Mouse (Mus musculus) right cerebral cortex, postnatal 4 days (tissue): ENCODE results near the gene Mpp6.

ENCODE experiments used
- DNase-seq: peaks from one replicate; pipeline ENCODE4 v3.0.0-alpha.2; 2022

Mpp6 gene

DNA sequence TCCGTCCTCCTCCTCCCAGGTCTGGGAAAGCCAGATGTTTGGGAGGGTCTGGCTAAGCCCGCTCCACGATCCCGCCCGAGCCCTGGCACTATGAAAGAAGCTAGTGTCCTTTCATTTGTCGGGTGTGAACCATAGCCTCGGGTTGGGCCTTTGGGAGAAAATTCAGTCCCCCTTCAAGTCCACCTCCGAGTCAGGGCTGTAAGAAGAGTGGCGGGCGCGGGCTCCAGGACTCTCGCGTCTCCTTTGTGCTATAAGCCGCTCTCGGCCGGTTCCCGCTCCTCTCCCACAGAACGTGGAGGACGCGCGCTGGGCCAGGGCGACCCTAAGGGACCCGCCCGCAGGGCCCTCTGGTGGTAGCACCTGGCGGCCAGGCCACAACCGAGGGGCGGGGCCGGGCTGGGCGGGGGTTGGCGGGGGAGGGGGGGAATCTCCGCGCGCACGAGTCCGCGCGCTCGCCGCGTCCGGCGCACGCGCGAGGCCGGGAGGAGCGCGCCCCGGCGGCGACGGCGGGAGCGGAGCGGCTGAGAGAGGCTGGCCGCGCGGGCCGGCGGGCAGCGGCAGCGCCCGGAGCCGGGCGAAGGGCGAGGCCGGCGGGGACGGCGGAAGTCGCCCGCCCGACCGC lies at the start of gene Mpp6:
Mpp6 (plus strand) TSS at position 485 of the 622 bp plus-strand sequence.
- DNase-seq, result peak; percentile 85

DNA sequence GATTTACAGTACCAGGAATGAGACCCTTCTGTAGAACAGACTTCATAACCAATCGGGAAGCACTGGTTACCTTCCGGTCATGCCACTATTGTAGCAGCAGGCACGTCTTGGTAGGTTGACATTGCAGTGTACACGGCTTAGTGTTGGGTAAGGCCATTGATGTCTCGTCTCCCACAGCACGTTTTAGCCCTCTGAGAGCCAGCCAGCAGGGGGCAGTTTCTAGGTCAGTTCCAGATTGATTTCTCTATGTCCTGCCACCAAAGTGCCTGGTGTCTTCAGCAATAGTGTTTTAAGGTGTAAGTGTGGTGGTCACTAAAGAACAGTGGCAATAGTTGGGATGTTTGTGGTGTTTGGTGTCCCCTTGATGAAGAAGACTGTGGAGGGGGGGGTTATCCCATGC lies 43.9 kb upstream of the Mpp6 start:
- DNase-seq, result no peak

DNA sequence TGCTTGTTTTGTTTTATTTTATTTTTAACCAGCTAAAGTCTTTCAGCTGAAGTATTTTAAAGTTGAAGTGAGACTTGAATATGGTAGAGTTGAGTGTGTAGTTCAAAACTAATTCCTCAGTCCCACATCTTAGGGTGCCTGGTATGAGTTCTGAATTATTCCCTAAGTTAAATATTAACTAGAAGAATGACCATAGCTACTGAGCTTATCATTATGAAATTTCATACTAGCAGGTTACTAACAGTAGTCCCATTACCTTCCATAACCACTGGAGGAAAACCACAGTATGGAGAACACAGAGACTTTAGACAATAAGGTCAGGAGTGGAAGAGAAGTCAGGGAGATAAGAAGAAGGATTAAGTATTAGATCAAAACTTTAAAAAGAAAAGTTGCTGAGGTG lies 41.6 kb upstream of the Mpp6 start:
- DNase-seq, result no peak

DNA sequence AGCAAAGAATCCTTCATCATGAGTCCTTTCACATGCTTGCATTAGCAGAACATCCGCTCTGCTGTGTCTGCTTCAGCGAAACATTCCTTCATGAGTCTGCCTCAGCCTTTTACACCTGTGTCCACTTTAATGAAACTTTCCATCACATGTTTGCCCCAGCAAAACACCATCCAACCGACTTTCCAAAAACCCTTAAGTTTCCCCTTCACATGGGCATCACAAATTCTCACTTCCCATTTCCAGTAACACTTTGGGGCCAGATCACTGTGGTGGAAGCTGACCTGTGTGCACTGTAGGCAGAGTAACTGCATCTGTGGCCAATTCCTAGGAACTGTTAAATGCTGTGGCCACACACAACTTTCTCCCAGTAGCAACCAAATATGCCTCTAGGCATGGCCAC lies 34.8 kb upstream of the Mpp6 start:
- no peak for DNase-seq

DNA sequence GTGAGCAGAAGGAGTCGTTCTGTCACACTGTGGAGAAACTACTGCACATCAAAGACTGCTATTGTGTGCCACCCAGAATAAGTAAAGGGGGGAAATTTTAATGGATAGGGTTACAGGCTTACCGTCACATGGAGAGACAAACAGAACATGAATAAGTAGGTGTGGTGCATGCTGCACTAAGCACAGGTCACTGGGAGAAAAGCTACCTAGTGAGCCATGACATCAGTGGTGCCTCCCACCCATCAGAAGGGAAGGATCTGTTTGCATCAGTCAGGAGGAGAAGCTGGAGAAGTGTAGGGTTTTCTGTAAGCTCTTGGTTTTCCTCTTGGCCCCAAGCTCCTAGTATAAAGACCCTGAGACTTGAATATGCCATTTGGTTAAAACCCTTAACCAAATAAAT lies 33.6 kb upstream of the Mpp6 start:
- DNase-seq, result no peak

DNA sequence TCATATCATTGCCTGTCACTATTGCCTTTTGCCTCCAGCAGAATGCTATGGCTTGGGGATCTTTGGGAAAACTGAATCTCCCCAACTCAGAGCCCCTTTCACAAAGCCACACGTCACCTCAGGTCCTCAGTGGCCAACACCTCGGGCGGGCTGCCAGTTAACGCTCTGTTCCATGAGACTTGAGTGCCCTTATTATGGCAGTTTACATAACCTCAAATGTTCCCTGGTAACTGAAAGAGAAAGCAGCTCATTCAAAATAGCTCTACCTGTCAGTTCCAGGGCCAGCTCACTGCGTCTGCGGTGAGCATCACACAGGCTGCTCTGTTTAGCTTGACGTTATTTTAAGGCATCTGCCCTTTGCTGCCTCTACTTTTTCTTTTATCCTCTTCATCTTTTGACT lies 29.6 kb upstream of the Mpp6 start:
- DNase-seq, result peak; percentile 8

DNA sequence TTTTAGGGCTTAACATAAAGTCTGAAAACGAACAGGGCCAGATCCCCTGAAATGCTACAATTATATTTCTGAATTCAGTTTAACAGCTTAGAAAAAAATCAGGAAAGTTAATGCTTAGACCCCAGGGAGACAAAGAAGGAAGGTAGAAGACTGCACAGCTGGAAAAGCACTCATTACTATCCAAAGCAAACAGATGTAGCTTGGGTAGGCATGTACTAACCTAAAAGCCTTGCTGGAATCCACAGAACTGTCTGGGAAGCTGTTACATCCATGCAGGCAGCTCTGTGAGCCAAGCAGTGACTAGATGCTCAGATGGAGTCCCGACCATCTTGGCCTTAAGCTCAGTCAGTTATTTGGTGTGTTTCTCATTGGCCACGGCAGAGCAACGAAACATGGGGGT lies 24.8 kb upstream of the Mpp6 start:
- DNase-seq, result no peak

DNA sequence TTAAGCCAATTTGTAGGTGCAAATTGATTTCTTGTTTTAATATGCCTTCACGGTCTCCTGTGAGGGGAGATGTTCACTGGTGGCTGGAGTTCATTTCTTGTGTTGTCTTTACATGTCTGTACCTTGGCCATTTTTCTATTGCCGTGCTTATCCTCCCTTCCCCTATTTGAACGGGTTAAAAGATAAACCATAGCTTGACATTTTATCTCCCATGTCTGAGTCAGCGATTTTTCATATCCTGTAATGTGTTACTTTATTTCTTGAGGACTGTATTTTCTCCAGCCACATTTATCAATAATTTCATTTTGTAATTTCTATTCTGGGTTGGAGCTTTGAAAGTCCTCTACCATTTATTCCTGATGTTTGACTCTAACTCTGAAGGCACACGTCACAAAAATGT lies 20.7 kb upstream of the Mpp6 start:
- DNase-seq, result no peak

DNA sequence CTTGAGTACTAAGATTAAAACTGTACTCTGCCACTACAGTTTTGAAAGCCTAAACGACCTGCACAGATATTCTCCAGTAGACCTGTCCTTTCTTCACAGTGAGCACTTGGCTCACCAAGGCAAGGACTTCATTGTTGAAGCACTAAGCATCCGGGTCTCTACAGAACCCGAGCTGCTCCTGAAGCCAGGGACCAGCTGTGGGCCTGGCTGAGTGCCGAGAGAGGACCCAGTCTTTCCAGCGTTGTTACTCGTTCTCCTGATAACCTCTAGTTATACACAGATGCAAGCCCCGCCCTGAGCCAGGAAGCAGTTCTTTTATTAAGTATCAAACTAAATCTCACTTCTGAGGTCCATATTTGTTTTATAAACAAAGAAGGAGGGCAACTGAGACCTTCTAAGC lies 19.8 kb upstream of the Mpp6 start:
- DNase-seq, result no peak

DNA sequence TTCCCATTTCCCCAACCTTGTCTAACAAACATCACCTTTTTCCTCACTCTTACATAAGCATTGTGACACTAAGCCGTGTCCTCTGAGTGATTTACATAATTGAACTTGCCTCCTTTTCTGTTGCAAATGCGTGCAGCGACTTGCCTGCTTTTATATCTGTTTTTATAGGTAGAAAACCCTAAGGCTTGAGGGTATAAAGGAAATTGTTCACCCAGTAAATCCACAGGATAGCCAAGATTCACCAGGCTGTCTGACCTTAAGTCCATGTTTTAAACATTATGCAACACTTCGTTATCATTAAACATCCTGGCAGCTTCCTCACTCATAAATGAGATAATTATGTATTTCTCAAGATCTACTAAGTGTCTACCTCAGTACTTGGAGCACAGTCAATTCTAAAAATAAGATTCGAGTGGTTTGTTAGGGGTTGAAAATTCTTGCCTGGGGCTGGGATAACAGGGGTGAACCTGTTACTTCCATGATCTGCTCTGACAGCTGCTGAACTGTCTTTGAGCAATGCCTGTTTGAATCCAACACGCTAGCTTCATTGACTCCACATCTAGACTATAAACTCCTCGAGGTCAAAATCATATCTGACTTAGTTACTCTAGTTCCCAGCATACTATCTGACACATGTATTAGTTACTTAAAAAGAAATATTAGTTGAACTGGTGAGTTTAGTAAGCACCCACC lies 18.4 kb upstream of the Mpp6 start:
- no peak for DNase-seq

DNA sequence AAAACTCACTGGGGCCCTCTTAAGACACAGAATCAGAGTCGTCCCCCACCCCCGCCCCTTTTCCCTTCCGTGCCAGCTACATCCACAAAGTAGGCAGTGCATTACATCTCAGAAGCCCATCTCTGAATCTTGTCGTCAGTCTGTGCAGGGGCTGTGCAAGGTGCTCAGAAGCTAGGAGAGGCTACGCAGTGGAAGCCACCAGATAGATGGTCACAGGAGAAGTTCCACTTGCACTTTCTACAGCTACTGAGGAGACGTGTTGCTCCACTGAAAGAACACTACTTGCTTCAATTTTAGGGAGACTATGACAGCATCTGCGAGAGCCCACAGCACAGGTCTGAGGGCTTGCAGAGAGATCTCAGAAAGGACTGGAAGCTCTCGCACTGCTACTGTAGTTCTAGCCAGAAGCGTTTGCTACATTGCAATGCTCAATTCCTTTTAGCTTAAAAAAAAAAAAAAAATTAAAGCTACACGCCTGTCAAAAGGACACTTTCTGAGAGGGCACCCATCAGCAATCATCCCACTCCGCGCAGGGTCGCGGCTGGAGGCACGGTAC lies 762 bp upstream of the Mpp6 start:
- peak; percentile 9 for DNase-seq

DNA sequence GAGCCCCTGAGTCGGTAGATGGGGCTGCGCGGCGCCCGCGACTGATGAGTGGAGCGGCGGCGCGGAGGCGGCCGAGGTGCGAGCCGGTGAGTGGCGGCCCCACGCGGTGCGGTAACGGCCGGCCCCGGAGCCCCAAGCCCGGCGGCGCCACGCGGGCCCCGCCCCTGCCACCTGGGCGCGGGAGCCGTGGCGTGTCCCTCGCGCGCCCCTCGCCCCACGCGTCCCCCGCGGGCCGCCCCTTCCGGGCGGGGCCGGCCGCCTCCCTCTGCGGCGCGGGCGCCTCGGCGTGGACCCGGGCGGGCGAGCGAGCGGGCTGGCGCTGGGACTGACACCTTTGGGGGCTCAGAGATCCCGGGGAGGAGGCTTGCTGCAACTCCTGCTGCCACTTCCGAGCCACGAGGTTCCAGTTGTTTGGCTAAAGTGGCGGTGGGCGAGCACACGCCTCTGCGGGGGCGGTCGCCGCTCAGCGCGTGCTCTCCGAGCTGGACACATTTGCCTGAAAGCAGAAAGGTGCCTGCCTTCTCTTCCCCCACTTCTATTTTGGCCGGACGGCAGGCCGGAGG lies 419 bp downstream of the Mpp6 start:
- peak; percentile 43 for DNase-seq

DNA sequence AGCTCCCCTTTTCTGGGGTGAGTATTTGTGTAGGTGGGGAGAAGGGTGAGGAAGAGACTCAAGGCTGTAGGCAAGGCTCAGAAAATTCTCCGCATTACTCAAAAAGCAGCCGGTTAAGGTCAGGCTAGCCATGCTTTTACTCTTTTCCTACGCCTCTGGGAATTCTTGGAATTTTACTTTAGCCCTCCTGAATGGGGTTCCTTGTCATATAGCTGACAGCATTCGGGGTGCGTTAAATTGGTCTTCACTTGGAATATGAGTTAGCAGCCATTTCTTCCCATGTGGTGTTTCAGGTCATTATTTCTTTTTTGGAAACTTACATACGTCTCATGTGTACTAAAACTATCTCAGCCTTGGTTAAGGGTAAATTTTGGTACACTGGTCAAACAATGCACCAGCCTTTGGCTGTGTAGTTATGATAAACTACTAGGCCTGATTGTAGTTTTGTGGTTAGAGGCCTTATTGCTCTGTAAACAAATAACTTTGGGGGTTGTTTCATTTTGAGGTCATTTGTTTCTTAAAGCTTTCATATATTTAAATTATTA lies 1.1 kb downstream of the Mpp6 start:
- no peak for DNase-seq

DNA sequence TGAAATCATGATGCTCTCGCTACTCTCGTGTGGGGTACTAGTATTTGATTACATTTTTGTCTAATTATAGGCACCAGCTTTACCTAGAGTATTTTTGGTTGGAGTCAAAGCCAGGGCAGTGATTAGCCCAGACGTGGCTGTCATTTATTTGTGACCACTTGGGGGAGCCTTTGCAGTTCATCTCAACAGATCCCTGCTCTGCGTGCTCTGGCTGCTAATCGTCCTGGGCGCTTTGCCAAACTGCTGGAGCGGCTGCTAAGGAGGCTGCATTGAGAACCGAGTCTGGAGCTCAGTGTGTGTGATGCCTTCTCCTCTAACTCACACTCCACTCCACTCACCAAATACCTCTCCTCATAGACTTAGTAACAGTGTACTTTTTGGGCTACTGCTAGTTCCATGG lies 2.7 kb downstream of the Mpp6 start:
- DNase-seq, result peak; percentile 98

DNA sequence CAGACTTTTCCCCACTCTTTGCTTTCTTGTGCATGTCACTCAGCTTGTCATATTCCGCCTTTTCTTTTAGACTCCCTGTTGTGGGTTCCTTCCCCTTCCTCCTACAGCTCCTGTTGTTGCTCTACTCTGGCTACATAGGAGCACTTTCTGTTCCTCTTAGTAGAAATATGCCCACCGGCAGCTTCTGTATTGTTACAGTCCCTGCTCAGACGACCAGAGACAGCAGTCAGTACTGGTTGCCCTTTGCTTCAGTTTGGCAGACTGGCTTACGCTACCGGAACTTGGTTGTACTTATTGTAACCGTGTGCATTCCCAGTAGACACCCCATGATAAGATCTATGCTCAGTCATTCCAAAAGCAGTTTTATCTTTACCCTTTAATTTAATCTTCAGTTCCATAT lies 4.2 kb downstream of the Mpp6 start:
- no peak for DNase-seq

DNA sequence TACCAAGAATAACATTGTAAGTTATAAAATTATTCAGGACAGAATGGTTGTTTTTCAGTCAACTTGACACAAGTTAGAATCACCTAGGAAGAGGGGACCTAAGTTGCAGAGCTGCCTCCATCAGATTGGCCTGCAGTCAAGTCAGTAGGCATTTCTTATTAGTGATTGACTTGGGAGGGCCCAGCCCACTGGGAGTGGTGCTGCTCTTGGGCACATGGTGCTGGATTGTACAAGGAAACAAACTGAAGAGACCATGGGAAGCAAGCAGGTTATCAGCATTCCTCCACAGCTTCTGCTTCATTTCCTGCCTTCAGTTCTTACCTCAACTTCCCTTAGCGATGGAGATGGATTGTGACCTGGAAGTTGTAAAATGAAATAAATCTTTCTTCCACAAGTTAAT lies 10.9 kb downstream of the Mpp6 start:
- DNase-seq, result no peak

DNA sequence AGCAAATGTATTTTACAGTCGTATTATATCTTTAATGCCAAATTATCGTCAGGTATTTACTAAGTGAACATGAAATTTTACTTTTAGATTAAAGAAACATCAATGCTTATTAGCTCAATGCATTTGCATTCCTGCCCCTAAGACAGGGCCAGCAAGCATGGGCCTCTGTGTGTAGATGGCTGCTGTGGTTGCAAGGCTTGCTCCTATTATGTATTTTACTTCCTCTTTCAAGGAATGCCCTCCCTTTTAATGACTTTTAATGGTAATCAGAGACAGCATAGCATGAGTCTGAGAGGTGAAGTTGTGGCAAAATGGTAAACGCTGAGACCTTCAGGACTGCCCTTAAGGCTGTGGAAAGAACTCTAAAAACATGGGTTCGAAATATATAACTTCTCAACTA lies 12.8 kb downstream of the Mpp6 start:
- DNase-seq, result no peak

DNA sequence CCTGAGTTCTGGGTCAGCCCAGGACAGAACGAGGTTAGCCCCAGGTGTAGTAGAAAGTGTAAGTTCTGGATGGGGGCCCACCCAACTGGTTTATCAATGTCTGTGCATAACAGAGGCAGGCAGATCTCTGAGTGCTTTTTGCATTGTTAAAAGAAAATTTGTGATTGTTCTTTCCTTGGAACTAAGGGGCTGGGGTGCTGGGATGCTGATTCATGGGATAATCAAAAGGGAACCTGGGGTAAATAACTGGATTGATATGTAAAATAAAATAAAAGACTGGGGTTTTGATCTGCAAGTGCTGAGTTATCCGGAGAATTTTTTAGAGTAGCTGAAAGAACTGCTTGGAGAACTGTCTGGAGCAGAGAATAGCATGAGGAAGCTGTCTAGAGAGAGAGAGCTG lies 14.2 kb downstream of the Mpp6 start:
- no peak for DNase-seq

DNA sequence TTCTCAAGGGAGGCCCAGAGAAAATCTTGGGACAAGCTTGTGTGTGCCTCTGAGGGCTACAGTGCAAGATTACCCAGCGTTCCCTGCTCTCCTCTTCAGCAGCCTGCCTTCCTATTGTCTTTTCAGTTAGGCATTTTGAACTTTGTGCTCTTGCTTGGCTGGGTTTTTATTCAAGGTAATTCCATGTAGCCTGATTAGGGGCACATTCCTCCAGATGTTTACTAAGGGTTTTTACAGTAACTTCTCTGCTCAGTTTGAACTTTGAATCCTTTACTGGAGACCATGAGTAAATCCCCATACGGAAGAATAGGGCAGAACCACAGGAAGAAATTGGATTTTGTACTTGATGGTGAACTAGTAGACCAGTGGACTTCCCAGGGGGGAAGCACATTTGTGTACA lies 16.3 kb downstream of the Mpp6 start:
- DNase-seq, result no peak

DNA sequence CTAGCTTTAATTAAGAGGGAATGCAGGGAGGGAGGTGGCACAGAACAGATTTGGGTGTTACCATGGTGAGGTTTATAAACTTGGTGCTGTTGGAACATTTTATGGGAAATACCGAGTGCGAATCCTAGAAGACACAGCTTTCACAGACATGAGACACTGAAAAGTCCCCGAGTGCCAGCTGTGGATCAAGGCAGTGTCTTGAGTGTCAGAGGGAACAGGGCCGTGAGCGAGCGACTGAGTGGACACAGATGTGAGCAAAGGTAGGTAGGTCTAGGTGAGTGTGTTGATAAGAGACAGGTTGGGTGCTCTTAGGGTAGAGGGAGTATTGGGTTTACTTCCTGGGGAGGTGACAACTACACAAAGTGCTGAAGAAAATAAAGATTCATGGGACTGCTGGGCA lies 17.5 kb downstream of the Mpp6 start:
- no peak for DNase-seq

DNA sequence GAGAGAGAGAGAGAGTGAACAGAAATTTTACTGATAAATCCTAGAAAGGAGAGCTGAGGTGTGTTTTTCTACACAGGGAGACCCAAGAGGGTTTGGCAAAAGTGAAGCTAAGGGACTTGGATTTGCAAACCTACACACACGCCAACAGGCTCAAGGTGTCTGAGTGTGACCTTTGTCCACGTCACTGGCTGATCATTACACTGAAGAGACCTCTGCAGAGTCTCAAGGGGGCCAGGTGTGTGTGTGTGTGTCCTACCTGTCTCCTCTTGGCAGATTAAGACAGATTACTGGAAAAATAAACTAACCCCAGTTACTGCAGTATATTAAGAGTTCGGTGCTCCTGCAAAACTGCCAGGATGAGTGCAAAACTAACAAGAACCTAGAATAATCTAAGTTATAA lies 27.6 kb downstream of the Mpp6 start:
- DNase-seq, result no peak

DNA sequence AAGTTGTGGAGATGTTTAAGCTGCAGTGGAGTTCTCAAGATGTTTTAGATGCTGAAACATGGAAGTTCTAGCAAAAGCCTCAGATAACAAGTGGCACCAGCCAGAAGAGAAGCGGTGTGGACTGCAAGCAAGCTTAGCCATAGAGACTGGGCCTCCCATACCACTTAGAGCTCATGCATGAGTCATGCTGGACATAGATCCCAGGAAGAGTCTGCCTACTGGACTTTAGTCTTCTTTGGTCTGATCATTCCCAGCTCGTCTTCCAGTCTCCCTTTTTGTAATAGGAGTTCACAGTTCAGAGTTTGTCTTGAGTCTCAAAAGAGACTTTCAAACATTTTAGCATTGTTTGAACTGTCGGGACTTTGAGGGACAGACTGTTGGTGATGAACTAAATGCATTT lies 29.5 kb downstream of the Mpp6 start:
- no peak for DNase-seq

DNA sequence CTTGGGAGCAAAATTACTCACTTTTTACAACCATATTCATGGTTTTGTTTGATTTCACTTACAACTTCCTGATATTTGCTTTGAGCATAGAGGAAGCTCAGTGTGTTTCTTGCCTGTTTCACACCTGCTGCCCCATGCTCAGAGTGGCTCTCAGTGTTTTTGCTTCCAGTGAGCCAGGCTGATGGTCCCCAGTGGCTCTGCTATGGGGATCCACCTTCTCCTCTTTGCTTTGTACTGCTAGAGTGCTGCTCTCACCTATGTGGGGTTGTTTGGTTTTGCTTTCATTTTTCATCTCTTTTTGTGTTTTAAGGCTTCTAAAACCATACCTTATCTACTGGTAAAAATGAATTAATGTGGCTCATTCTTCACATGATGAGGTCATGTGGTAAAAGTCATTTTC lies 36.1 kb downstream of the Mpp6 start:
- DNase-seq, result no peak

DNA sequence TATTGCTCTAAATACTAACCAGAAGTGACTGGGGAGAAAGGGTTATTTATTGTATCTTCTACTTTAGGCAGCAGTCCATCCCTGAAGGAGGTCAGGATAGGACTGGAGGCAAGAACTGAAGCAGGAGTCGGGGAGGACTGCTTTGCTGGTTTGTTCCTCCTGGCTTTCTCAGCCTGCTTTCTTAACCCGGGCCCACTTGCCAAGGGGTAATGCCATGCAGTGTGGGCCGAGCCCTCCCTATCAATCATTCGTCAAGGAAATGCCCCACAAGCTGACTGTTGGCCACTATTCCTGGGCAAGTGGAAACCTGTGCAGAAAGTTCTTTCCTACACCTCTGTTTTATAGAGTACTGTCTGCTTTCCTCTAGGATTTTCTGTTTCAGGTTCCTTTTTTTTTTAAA lies 39.3 kb downstream of the Mpp6 start:
- no peak for DNase-seq
